Mouse (Mus musculus) c-Kit-positive CD71-positive TER-119-positive erythroid progenitor cells, embryonic 14.5 days (primary cell): ENCODE data around the gene Cpvl.

Experiments
- DNase-seq: peaks from one replicate; pipeline ENCODE4 v3.0.0-alpha.2; 2013; ENCODE audit warnings: low spot score

Cpvl gene

DNA sequence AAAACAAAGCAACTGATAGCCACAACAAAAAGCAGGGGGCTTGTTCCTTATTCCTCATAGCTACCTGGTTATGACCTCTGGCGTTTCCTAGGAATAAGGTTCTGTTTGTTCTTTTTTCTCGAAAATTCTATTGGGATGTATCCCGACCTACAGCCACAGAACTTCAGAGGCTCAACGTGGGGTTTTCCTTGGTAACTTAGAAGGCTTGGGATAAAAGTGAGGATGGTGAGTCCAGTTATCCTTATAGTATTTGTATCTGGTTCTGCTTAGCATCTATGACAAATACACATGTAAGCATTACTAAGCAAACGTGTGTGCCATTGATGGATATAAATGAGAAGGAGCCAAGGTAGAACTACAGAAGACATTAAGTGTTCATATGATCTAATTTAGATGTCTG is at the start of gene Cpvl:
TSS of gene Cpvl (minus strand) at position 101 of the 400 bp plus-strand sequence.
- no peak for DNase-seq

DNA sequence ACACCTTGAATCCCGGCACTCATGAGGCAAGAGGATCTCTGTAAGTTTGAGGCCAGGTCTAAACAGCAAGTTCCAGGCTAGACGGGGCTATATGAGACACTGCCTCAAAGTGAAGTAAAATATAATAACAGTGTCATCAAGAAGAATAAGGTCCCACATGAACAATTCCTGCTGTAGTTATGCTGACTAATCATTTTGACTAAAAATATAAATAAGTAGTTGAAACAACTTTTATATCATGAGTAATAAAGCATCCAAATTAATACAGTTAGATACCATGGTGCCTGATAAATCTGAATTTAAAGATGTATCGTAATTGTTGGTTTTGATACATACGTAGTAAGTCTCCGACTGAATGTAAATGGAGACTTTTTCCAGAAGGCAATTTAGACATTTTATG is 45.4 kb upstream of the Cpvl start:
- DNase-seq: no peak

DNA sequence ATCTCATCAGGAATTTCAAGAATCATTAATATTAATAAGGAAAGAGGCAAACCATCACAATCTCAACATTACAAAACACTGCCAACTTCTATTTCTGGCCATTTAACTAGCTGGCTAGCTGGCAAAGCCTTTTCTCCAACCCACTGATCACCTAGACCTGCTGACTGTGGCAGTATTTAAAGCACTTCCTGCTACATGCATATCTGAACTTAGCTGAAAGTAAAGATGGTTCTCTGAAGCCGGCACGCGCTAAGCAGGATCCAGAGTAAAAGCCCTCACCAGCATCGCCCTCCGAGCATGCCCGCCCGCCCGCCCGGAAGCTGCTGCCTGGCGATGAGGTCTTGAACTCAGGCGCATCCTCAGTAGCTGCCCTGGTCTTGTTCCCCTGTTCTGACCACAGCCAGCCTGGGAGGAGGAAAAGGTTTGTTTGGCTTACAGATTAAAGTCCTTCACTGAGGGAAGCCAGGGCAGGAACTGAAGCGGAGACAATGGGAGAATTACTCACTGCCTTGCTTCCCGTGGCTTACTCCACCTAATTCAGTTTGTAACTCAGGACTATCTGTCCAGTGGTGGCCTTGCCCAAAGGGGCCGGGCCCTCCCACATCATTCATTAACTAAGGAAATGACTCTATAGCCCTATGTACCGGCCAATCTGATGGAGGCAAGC is 42.8 kb upstream of the Cpvl start:
- DNase-seq: no peak

DNA sequence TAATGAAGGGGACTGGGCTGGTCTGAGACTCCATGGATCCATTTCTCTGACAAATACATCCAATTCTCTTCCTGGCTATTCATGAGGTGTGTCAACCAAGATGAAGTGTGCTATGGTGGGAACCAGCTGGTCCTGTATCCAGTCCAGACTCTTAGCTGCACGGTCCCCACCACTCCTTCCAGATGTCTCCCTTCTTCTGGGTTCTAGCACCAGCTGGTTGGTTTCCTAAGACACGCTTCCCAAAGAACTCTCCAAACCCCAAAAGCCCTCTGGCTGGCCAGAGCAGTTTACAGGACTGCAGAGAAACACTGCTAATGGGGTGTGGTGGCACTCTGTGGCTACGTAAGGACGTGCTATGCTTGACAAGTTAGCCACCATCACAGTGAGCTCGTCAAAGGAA is 40.4 kb upstream of the Cpvl start:
- no peak for DNase-seq

DNA sequence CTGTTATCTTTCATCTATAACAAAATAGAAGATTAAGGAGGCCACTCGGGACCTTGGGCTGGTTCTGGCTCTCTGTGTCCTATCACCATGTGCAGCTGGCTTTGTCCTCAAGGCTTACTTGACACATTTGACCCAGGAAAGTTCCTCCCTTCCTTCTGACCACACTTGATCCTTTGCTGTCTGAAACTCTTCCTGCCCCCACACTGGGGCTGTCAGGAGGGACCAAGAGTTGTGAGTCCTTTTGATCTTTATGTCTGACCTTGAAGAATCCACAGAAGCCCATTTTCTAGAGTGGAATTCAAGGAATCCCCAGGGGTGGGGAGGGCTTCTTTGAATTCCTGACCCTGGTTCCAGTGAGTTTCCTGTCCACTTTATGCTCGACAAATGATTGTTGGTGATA is 39.6 kb upstream of the Cpvl start:
- no peak for DNase-seq

DNA sequence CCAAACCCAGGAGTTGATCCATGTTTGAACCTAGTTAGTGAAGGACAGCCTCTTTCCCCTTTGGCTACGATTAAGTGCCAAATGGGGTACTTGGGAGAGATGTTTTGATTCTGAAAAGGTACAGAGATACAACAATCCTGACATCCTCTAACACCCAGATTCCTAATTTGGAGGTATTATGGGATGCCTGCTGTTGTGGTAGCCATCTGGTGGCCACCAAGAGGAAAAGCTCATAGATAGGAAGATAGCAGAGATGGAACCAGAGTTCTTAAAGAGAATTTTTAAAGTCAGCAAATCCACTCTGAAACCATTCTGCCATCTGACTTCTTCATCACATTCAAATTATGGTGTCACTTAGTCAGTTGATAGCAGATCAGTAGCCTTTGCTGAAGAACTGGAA is 33.7 kb upstream of the Cpvl start:
- no peak for DNase-seq

DNA sequence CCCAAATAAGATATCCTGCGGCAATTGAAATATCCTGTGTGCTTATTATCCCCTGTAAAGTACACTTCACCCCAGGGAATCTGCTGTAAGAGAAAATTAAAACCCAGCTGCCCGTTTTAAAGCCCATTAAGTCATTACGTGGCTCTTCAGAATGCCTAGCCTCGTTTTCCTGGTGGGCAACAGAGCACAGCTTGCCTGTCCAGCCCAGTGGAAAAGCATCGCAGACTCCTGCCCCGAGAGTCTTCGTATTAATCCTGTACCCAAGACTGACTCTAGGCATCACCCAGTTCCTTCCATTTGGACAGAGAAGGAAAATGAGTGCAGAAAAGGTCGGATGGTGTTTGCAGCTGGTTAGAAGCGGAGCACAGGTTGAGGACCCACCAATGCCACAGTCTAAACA is 31.9 kb upstream of the Cpvl start:
- DNase-seq: no peak

DNA sequence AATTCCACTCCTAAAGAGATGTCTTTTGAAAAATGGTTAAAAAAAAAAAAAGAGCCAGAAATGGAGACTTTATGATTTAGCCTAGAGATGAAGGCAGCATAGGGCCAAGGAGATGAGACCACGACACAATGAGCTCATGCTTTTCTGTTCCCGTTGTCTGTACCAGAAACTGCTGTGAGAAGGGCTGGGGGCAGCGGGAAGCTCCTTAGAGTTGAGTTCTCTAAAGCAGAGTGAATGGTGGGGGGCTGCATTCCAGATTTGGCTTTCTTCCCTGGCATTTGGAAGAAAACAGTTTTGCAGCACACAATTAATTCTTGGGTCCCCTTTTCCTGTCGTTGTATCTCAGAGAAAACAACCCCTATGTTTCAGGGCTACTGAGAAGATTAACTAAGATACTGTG is 30.8 kb upstream of the Cpvl start:
- DNase-seq: no peak

DNA sequence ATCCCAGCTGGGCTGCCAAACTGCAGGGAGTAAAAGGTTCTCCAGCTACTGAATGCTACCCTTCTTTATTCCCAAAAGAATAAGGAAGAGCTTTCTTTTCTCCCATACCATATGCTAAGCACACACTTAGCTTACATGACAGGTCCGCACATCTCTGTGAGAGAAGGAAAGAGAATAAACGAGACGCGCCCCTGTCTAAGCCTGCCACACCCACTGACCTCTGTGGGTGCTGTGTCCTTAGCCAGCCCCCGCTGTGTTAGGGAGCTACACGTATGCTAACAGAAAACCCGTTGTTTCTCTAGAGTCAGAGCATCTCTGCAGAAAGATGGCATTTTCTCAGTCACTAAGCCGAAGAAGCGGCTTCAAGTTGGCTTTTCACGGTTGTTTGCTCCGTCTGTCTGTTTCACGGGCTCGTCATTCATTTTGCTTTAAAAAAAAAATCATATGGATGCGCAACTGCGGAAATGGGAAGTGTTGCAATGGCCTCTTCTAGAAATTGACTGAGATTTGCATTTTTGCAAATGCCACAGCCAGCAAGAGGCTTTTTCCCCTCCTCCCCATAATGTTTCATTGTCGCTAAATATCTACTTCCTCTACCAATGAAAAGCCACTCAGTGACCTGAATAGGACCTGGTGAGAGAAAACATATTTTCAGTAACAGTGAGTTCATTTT is 30.1 kb upstream of the Cpvl start:
- no peak for DNase-seq

DNA sequence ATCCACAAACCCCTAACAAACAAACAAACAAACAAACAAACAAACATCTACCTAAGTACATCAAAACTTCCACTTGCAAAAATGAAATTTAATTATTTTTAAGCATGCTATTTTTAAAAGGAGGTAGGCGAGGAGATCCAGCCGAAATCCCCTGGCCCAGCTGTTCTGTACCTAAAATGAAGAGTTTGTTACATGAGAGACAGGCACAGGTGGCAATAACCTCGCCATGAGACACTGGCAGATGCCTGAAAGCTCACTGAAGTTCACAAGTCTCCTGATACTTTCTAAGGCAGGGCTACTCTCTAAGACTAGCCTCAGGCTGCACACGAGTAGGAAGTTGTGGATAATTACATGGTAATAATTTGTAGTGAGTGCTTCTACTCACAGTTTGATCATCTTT is 26.8 kb upstream of the Cpvl start:
- DNase-seq: no peak

DNA sequence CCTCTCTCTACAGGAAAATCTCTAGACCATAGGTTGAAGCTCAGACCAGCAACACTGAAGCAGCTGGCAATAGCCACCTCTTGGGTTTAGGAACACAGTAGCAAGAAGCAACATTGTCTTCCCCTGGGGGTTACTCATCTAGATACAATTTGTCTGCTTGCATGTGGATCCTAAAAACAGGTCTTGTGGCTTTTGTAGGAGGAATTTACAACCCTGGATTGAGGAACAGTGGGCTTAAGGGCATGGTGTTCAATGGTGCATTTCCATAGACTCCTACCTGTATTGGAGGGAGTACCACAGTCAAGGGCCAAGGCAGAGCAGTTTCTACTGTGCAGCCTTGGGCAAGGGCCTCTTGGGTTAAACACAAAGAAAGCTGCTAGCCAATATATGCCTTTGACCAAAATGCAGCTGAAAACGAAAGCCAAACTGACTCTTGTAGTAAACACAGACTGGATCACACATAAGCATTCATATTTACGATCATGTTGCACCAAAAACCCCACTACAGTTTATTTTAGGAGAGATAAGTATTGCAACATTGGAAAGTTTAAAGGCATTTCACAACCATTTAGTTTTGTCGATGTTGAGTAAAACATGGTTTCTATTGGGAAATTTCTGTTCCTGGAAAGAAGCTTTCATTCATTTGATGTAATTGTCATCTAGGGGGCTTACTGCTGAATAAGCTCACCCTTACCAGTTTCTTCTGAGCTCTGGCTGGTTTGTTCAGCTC is 17.9 kb upstream of the Cpvl start:
- DNase-seq: no peak

DNA sequence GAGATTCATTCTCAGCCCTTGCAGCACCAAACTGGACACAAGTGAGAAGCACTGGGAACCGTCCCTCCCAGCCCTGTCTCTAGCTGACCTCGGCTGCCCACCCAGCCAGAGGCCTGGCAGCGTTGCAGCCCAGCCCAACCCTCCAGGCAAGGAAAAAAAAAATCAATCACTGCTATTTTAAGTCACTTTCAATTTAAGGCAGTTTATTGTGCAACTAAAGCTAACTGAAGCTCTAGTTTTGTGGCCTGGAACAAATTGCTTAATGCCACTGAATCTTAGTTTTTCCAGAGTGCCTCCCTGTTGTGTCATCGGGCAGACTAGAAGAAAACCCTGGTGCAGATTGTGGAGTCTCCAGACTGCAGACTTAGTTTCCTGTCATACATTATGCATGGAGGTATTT is 17.0 kb upstream of the Cpvl start:
- no peak for DNase-seq

DNA sequence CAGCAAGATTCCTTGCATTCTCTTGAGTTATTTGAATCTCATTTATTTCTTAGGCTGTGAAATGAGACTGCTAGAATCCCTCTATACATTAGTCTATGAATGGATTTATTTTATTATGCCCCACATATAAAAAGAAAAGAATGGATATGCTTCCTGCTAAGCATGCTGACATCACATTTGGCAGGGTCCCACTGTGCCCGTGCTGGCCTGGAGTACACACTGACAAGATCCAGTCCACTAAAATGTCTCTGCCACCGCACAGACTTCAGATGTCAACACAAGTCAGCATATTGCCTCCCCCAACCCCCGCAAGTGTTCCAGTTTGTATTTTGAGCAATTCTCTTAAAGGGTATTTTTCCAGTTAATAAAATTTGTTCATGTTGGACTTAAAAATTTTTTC is 13.9 kb upstream of the Cpvl start:
- no peak for DNase-seq

DNA sequence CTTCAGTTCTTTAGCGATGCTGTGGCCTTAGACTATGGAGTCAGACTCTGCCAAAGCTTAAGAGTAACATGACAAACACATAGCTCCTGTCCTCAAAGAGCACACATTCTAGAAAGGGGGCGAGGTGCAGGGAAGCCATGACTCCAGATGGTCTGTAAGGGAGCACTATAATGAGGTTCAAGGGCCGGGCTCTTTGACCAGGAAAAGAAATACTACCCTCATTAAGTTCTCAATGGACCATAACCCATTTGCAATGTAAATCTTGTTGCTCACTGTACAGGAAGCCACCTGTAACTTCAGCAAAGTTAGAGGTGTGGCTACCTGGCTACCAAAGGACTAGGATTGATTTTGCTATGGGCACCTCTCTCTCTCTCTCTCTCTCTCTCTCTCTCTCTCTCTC is 8.8 kb upstream of the Cpvl start:
- DNase-seq: no peak

DNA sequence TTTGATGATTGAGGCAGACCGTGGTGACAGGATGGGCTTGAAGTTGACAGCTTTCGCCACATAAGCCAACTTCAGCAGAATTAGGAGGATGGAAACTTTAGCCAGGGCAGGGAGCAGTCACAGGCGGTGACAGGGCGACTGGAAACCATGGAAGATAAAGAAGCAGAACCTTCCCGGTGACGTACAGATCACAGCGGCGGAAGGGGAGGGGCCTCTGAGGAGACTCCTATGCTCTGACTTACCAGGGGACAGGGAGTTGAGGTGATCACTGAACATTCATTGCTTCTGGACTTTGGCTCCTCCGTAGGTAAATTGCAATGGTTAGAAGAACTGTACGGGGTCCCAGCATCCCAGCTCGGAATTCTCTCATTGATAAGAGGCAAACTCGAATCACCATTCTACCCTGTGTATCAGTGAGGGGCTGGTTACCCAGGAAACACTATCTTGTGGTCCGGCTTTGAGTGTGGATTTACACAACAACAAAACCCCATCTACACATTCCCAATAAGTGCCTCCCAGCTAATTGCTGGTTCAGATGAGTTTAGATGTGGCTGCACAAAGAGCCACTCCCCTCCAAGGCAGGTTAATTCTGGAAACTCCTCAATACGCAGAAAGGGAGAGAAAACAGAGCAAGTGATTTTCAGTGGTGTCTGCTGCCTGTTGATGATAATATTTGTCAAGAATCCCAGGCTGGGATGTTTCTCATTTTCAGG is 8.0 kb upstream of the Cpvl start:
- no peak for DNase-seq

DNA sequence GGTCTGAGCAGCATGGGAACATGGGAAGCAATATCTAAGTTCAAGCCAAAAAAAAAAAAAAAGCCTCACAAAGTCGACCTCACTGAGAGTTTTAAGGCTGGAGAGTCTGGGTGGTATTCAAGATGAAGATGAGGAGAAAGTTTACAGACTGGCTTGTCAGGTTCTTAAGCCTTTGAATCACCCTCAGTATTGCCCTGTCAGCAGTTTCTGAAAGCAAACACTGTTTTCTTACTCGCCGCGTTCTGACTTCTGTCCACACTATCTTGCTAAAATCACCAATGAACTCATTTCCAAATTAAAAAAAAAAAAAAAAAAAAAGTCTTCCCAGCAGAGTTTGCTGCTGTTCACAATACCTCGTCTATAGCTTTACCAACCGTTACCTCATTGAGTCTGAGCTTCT is 5.3 kb upstream of the Cpvl start:
- DNase-seq: no peak

DNA sequence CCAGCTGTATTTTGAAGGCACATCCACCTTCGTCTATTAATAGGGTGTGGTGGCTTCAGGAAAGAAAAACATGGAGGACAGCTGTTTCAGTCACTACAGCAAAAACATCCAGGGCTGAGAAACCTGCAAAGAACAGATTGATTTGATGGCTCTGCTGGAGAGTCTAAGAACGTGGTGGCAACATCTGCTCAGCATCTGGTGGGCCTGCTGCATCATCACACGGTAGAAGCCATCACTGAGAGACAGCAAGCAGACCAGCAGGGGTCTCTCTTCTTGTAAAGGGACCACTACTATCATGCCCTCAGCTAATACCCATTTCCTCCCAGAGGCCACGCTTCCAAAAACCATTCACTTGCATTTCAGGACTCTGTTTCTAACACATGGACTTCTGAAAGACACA is 4.1 kb upstream of the Cpvl start:
- no peak for DNase-seq

DNA sequence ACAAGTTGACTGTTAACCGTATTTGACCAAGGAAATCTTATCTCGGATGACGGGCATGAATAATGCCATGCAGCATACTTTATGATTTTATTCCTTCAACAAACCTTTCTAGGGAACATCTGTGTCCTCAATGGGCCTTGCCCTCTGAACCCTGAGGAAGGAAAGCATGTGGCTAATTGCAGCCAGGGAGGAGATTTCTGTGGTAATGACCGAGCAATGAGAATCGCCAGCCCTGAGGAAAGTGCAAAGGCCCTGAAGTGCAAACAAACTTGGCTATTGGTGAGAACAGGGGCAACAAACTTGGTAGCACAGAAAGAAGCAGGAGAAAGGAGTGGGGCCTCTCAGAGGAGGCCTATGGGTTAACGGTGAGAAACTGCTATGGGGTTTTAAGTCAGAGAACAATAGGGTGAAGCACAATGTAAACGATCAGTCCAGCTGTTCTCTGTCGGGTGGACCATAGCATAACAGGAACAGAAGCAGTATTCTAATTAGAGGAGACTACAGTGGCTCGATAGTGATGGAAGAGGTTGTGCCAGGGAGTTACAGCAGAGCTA is 3.7 kb upstream of the Cpvl start:
- no peak for DNase-seq

DNA sequence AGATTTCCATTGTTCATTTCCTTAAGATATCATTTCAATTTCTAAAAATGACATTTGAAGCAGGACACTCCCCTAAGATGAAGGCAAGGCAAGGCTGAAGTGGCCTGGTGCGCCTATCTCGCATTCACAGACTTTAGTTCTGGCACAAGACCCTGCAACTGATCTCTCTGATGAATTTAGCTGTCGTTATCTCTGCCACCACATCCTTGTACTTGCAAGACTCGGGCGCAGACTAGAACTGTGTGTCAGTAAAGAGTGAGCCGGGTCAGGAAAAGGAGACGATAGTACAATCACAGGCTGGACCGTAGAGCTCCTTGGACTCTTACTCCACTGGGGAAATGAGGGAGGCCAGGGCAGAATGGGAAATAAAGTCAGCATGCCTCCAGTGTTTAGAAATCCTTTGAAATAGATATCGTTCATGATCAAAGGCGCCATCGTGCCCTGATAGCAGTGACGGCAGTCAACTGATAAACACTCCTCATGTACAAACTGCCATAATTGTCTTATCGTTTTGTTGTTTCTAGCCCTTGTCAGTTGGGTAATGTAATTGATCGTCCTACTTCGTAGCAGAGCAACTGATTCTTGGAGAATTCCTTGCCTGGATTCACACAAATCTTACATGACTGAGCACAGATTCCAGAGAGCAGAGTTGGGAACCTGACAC is 2.5 kb upstream of the Cpvl start:
- DNase-seq: peak; percentile 64

DNA sequence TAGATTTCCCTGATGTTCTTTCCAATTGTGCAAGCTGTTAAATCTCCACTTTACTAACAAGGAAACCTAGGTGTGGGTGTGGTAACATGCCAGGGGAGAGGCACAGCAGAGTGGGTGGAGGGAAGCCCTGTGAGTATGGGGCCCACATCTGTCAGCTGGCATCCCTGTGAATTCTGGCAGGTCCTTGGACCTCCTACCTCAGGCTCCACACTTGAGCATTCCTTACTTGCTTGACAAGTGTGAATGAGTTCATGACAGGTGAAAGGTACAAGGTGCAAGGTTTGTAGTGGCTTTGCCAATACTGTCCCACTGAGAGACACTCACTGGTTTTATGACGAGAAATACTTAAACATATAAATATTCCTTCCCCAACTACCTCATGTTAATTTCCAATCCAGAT is 4.4 kb downstream of the Cpvl start:
- DNase-seq: no peak

DNA sequence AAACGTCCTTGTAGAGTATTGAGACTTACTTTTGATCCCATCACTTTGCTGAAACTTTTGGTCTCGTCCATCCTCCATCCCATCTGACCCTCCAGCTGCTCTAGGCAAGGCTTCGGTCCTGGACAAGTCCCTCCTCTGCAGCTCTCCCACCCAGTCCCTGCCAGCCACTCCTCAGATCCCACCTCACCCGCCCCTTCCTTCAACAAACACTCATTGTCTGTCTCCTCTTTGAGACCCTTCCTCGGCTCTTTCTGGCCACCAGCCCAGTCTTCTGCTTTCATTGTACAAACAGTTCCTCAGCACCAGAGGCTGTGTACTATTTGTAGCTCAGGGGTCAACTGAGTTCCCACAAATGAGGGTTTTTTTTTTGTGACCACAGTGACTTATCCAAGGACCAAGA is 5.0 kb downstream of the Cpvl start:
- no peak for DNase-seq

DNA sequence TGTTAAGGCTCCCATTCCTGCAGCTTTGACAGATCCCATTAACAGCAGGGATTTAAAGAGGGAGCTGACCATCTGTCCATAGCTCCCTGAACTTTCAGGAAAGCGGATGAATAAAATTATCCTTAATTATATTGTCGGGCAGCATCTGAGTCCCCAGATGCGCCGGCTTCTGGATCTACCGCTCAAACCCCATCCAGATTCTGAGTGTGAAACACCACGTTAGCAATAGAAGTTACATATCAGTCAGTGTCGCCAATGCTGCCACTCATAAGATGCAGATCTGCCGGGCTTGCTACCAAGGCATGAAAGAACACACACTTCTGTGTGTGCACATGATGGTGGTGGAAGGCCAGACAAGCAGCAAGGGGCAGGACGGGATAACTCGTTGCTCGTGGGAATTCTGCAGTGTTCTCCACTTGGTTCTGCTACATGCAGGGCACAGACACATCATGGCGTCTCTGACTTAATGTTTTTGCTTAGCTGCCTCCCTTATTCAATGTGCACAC is 6.2 kb downstream of the Cpvl start:
- no peak for DNase-seq
